Mouse (Mus musculus): ENCODE measurements around the gene Polr1e. TPM values are rescaled to one million over a fixed set of nuclear protein-coding genes. Genes with fewer than 3 reads are reported as not detected.
"Not testable (repeated sequence)": the region's sequence is repeated elsewhere in the genome, so short reads cannot be mapped to it uniquely, and the experiment has no call there.

Polr1e gene
- polyA plus RNA-seq, 1 experiment from 2014 or later, result 42.7 TPM

- no peak overlapping the region for H3K27ac ChIP-seq
- H3K4me1 ChIP-seq, result peaks cover 25% of the 10 kb centered on the region
- ATAC-seq (ENCODE audit: borderline replicate concordance, extremely low read depth, low FRiP score, low TSS enrichment), result no peak
- WGBS, result 28% methylated on average over 5 of the region's 5 CpGs
- peak overlapping the region; percentile 65 for H3K4me3 ChIP-seq
- H3K36me3 ChIP-seq, result no peaks in the 10 kb centered on the region
- peak overlapping the region; percentile 91 for H3K4me2 ChIP-seq
- H3K9me3 ChIP-seq, result no peaks in the 10 kb centered on the region
- H3K9ac ChIP-seq, result peak overlapping the region; percentile 79
- H3K27me3 ChIP-seq, result no peaks in the 10 kb centered on the region
Observed at GRCm38 (mm10) chr4:44981974-44982287, 36.5 kb upstream of the Polr1e start.

GRCm38 (mm10) chr4:44982440-44983130 lies 35.8 kb upstream of the Polr1e start:
- Histone ChIP-seq H3K27me3 (no peaks in the 10 kb centered on the region), H3K4me1 (peaks cover 25% of the 10 kb centered on the region), H3K36me3 (no peaks in the 10 kb centered on the region), H3K4me3 (peak overlapping the region; percentile 65), H3K9ac (0 out of 2 replicates have a peak overlapping the region, but pooled peaks have one; percentile 79), H3K4me2 (peak overlapping the region; percentile 91), H3K27ac (no peak overlapping the region), H3K9me3 (no peaks in the 10 kb centered on the region)
- 56% methylated on average over 11 of the region's 11 CpGs for WGBS
- ATAC-seq (ENCODE audit: borderline replicate concordance, extremely low read depth, low FRiP score, low TSS enrichment), result no peak

- no peak overlapping the region for H3K27ac ChIP-seq
- peak overlapping the region; percentile 91 for H3K4me2 ChIP-seq
- peaks cover 25% of the 10 kb centered on the region for H3K4me1 ChIP-seq
- no peak for ATAC-seq (ENCODE audit: borderline replicate concordance, extremely low read depth, low FRiP score, low TSS enrichment)
- H3K4me3 ChIP-seq, result no peak overlapping the region; the same call in 1 of the 2 replicates
- H3K9me3 ChIP-seq, result no peaks in the 10 kb centered on the region
- H3K27me3 ChIP-seq, result no peaks in the 10 kb centered on the region
- no peak overlapping the region for H3K9ac ChIP-seq
- H3K36me3 ChIP-seq, result peaks cover 4% of the 10 kb centered on the region; the same call in 1 of the 2 replicates
- WGBS, result 55% methylated on average over 10 of the region's 10 CpGs
Observed at GRCm38 (mm10) chr4:44983131-44983740, 35.1 kb upstream of the Polr1e start.

- Histone ChIP-seq H3K27ac (no peak overlapping the region), H3K9me3 (no peaks in the 10 kb centered on the region), H3K4me1 (no peaks in the 10 kb centered on the region), H3K27me3 (no peaks in the 10 kb centered on the region), H3K4me2 (no peak overlapping the region), H3K4me3 (no peak overlapping the region), H3K9ac (no peak overlapping the region), H3K36me3 (peaks cover 49% of the 10 kb centered on the region)
- ATAC-seq (ENCODE audit: borderline replicate concordance, extremely low read depth, low FRiP score, low TSS enrichment), result no peak
- WGBS, result 92% methylated on average over 5 of the region's 5 CpGs
Observed at GRCm38 (mm10) chr4:44990560-44990959, 27.8 kb upstream of the Polr1e start.

- not testable (repeated sequence) for H3K4me2 ChIP-seq; H3K9me3 ChIP-seq; H3K4me1 ChIP-seq; H3K27me3 ChIP-seq; H3K4me3 ChIP-seq; H3K9ac ChIP-seq; ATAC-seq (ENCODE audit: borderline replicate concordance, extremely low read depth, low FRiP score, low TSS enrichment); H3K27ac ChIP-seq
- peaks cover 49% of the 10 kb centered on the region for H3K36me3 ChIP-seq
- 80% methylated on average over 11 of the region's 11 CpGs for WGBS
Observed at GRCm38 (mm10) chr4:44992330-44992729, 26.1 kb upstream of the Polr1e start.

- 59% methylated on average over 14 of the region's 14 CpGs for WGBS
- ATAC-seq (ENCODE audit: borderline replicate concordance, extremely low read depth, low FRiP score, low TSS enrichment); H3K4me2 ChIP-seq: not testable (repeated sequence)
Observed at GRCm38 (mm10) chr4:44993179-44993578, 25.2 kb upstream of the Polr1e start.

GRCm38 (mm10) chr4:44993847-44994246 lies 24.5 kb upstream of the Polr1e start:
- Histone ChIP-seq H3K4me3 (no peak overlapping the region), H3K9ac (no peak overlapping the region), H3K27ac (no peak overlapping the region), H3K27me3 (no peaks in the 10 kb centered on the region), H3K36me3 (peaks cover 39% of the 10 kb centered on the region), H3K9me3 (no peaks in the 10 kb centered on the region), H3K4me2 (no peak overlapping the region), H3K4me1 (no peaks in the 10 kb centered on the region)
- no peak for ATAC-seq (ENCODE audit: borderline replicate concordance, extremely low read depth, low FRiP score, low TSS enrichment)
- WGBS, result 82% methylated on average over 9 of the region's 9 CpGs

More at GRCm38 (mm10) chr4:44993179-44993578, 25.2 kb upstream of the Polr1e start:
- not testable (repeated sequence) for H3K9ac ChIP-seq, H3K4me3 ChIP-seq, H3K27me3 ChIP-seq, H3K27ac ChIP-seq, H3K4me1 ChIP-seq, H3K9me3 ChIP-seq
- peaks cover 46% of the 10 kb centered on the region for H3K36me3 ChIP-seq

- Histone ChIP-seq H3K9ac (no peak overlapping the region), H3K27me3 (no peaks in the 10 kb centered on the region), H3K4me1 (no peaks in the 10 kb centered on the region), H3K36me3 (peaks cover 31% of the 10 kb centered on the region), H3K4me2 (no peak overlapping the region), H3K9me3 (no peaks in the 10 kb centered on the region), H3K4me3 (no peak overlapping the region), H3K27ac (no peak overlapping the region)
- no peak for ATAC-seq (ENCODE audit: borderline replicate concordance, extremely low read depth, low FRiP score, low TSS enrichment)
- 81% methylated on average over 18 of the region's 18 CpGs for WGBS
Observed at GRCm38 (mm10) chr4:44994776-44995175, 23.6 kb upstream of the Polr1e start.

GRCm38 (mm10) chr4:44998071-44998470 lies 20.3 kb upstream of the Polr1e start:
- no peak for ATAC-seq (ENCODE audit: borderline replicate concordance, extremely low read depth, low FRiP score, low TSS enrichment)
- Histone ChIP-seq H3K36me3 (peaks cover 14% of the 10 kb centered on the region; the same call in 1 of the 2 replicates), H3K27me3 (no peaks in the 10 kb centered on the region), H3K9ac (no peak overlapping the region), H3K4me3 (no peak overlapping the region), H3K9me3 (no peaks in the 10 kb centered on the region), H3K4me1 (no peaks in the 10 kb centered on the region), H3K27ac (no peak overlapping the region), H3K4me2 (no peak overlapping the region)
- WGBS, result 63% methylated on average over 3 of the region's 3 CpGs

GRCm38 (mm10) chr4:45000001-45000400 lies 18.4 kb upstream of the Polr1e start:
- ATAC-seq (ENCODE audit: borderline replicate concordance, extremely low read depth, low FRiP score, low TSS enrichment), result no peak
- Histone ChIP-seq H3K9me3 (no peaks in the 10 kb centered on the region), H3K27ac (no peak overlapping the region), H3K36me3 (0 out of 2 replicates have a peak, but pooled peaks cover under 1% of the 10 kb centered on the region), H3K9ac (no peak overlapping the region), H3K4me1 (no peaks in the 10 kb centered on the region), H3K4me2 (no peak overlapping the region), H3K27me3 (no peaks in the 10 kb centered on the region), H3K4me3 (no peak overlapping the region)
- WGBS, result 85% methylated on average over 6 of the region's 6 CpGs

GRCm38 (mm10) chr4:45005452-45005851 lies 12.9 kb upstream of the Polr1e start:
- Histone ChIP-seq H3K9me3 (no peaks in the 10 kb centered on the region), H3K27me3 (no peaks in the 10 kb centered on the region), H3K4me3 (no peak overlapping the region), H3K4me1 (peaks cover 7% of the 10 kb centered on the region), H3K36me3 (no peaks in the 10 kb centered on the region), H3K9ac (no peak overlapping the region), H3K27ac (no peak overlapping the region), H3K4me2 (no peak overlapping the region)
- no peak for ATAC-seq (ENCODE audit: borderline replicate concordance, extremely low read depth, low FRiP score, low TSS enrichment)
- 79% methylated on average over 3 of the region's 3 CpGs for WGBS

- Histone ChIP-seq H3K9me3 (no peaks in the 10 kb centered on the region), H3K27ac (peak overlapping the region; percentile 99), H3K4me3 (peak overlapping the region; percentile 94), H3K4me2 (peak overlapping the region; percentile 71), H3K36me3 (no peaks in the 10 kb centered on the region), H3K27me3 (no peaks in the 10 kb centered on the region), H3K4me1 (peaks cover 20% of the 10 kb centered on the region), H3K9ac (peak overlapping the region; percentile 94)
- 5% methylated on average over 11 of the region's 11 CpGs for WGBS
- ATAC-seq (ENCODE audit: borderline replicate concordance, extremely low read depth, low FRiP score, low TSS enrichment), result no peak
Observed at GRCm38 (mm10) chr4:45010806-45011415, 7.5 kb upstream of the Polr1e start.

Measured in lung, embryonic 15.5 days (tissue).